9 mouse cellular contexts compared by ENCODE assay signal in genomic region chr11:34845567-34846267, GRCm38 (mm10). TPM values are rescaled to one million over a fixed set of nuclear protein-coding genes. Genes with fewer than 3 reads are reported as not detected.
DNase-seq lines count a peak whose midpoint lies in the region; ATAC-seq and TF ChIP-seq lines count a peak whose summit lies in the region.
"Had no signal": no experiment of that assay in that cellular context is flagged by ENCODE, and none has a peak within 500 bp of the region (broad histone marks: within the 10 kb centered on the region; RNA-seq: fewer than 3 reads in every experiment).

No protein-coding gene starts in this region.

- peak overlapping the region; percentile 18; the same call in 1 of the 2 replicates for H3K4me3 ChIP-seq in kidney, postnatal 0 days (replicated peaks; ENCODE audit: low read depth, low read length)
- H3K4me3 ChIP-seq in midbrain, embryonic 15.5 days: no peak overlapping the region

- WGBS in kidney, postnatal 0 days: 23% methylated on average over 22 of the region's 22 CpGs
- WGBS in midbrain, embryonic 15.5 days: 78% methylated on average over 22 of the region's 22 CpGs

- H3K4me2 ChIP-seq in kidney, postnatal 0 days (ENCODE audit: low read length): peak overlapping the region; percentile 54
- H3K4me2 ChIP-seq in midbrain, embryonic 15.5 days: no peak overlapping the region

- no peak overlapping the region for H3K27ac ChIP-seq in kidney, postnatal 0 days
- H3K27ac ChIP-seq in midbrain, embryonic 15.5 days: no peak overlapping the region

- no peak for TF ChIP-seq CTCF in kidney, postnatal 0 days (IDR thresholded peaks at IDR 0.05; ENCODE audit: low read depth)

- peak; percentile 13; the same call in 1 of the 2 replicates for ATAC-seq in kidney, postnatal 0 days (replicated peaks; ENCODE audit: low FRiP score, low read depth)
- no peak for ATAC-seq in midbrain, embryonic 15.5 days (replicated peaks)

- no peaks in the 10 kb centered on the region for H3K27me3 ChIP-seq in kidney, postnatal 0 days (ENCODE audit: insufficient read depth, low read length)
- peaks cover 3% of the 10 kb centered on the region; the same call in 1 of the 2 replicates for H3K27me3 ChIP-seq in midbrain, embryonic 15.5 days (replicated peaks)

- H3K4me1 ChIP-seq in kidney, postnatal 0 days (replicated peaks; ENCODE audit: insufficient read depth, low read length): no peaks in the 10 kb centered on the region
- H3K4me1 ChIP-seq in midbrain, embryonic 15.5 days: no peaks in the 10 kb centered on the region

- intact Hi-C loops in gastrocnemius, postnatal 36 days (cut with DNase I): loop anchor here (10.0 kb wide), 2 partner anchors 599 to 1149 kb away; no protein-coding TSS in a partner anchor

- DNase-seq in embryo, embryonic 11 days: peak; percentile 13
- DNase-seq in embryo, embryonic 9.5 days (ENCODE audit: extremely low spot score): no peak
- DNase-seq in gastrocnemius, postnatal 36 days: peak; percentile 32 to 37
- peak; percentile 57 for DNase-seq in kidney, postnatal 0 days (ENCODE audit: low spot score)
- DNase-seq in skeletal muscle tissue, adult 2 months (ENCODE audit: low read depth, low spot score): peak; percentile 81
- no peak for DNase-seq in right cerebral cortex, postnatal 36 days (ENCODE audit: low spot score in 2 of 2)
- no peak for DNase-seq in layer of hippocampus, adult 8-10 months (ENCODE audit: low spot score in 2 of 2)
- DNase-seq: cerebellum, adult 9-10 months had no signal

- no peaks in the 10 kb centered on the region for H3K9me3 ChIP-seq in kidney, postnatal 0 days (replicated peaks; ENCODE audit: low read length)
- H3K9me3 ChIP-seq in midbrain, embryonic 15.5 days: no peaks in the 10 kb centered on the region

- no peaks in the 10 kb centered on the region for H3K36me3 ChIP-seq in kidney, postnatal 0 days (ENCODE audit: insufficient read depth, low read length)
- H3K36me3 ChIP-seq in midbrain, embryonic 15.5 days (replicated peaks): no peaks in the 10 kb centered on the region

- H3K9ac ChIP-seq in kidney, postnatal 0 days (ENCODE audit: low read depth, low read length): peak overlapping the region; percentile 37; the same call in 1 of the 2 replicates
- no peak overlapping the region for H3K9ac ChIP-seq in midbrain, embryonic 15.5 days

RNA-seq across cellular contexts. Expression of gene Spdl1, which starts 12.3 kb away (rescaled TPM):
- total RNA-seq in gastrocnemius, postnatal 36 days (2021): under 1 TPM; 0.39 to 0.48 TPM
- polyA plus RNA-seq in kidney, postnatal 0 days (2015; fragmentation: Nextera tagmentation; extraction: Ambion mirVana): 9.0 and 9.2 TPM in 2 replicates
- 3.4 and 3.5 TPM in 2 replicates for polyA plus RNA-seq in midbrain, embryonic 15.5 days (2015; fragmentation: Nextera tagmentation; extraction: Ambion mirVana)
- under 1 TPM; 0.31 to 0.54 (median 0.47) TPM for total RNA-seq in layer of hippocampus, adult 8-10 months (2022)

Comparison
In these comparisons a context has a peak if more than half of its experiments do, and no peak if none do; other contexts are left out.
1. DNase-seq: peak in embryo, embryonic 11 days (single experiment), gastrocnemius, postnatal 36 days (2 of 2), kidney, postnatal 0 days (single experiment) and skeletal muscle tissue, adult 2 months (single experiment); none in embryo, embryonic 9.5 days (single experiment), right cerebral cortex, postnatal 36 days (0 of 2) and layer of hippocampus, adult 8-10 months (0 of 2).